Mouse (Mus musculus) activated CD4-positive, CD25-positive, alpha-beta regulatory T cell, adult 4 months (primary cell): ENCODE measurements around the gene 4932438H23Rik. TPM values are rescaled to one million over a fixed set of nuclear protein-coding genes. Genes with fewer than 3 reads are reported as not detected.

Experiments
- ATAC-seq: one replicate; pipeline ENCODE4 v1.8.0; 2017
- polyA plus RNA-seq, 2 experiments: library from polyadenylated mRNA; unstranded; fragments of 100-300 nt; shearing (Covaris generic); gene quantifications; one replicate each; pipeline ENCODE4 v1.2.1; 2017

The 4932438H23Rik gene
- polyA plus RNA-seq, 2 experiments from 2014 or later = 0.22 to 1.0 TPM

GRCm38 (mm10) chr16:91004915-91005538 lies 89.9 kb downstream of the 4932438H23Rik start:
- ATAC-seq = no peak

Other genes starting within 250 kb of the 4932438H23Rik start
- gene Cfap298, start 160.0 kb downstream of the 4932438H23Rik start, polyA plus RNA-seq = 10 to 100 TPM; 19.6 to 28.3 TPM
- gene Synj1, start 83.8 kb downstream of the 4932438H23Rik start, polyA plus RNA-seq = 10 to 100 TPM; 29.0 to 32.6 TPM
- 10 to 100 TPM; 83.2 to 84.4 TPM for gene Paxbp1, start 50.6 kb downstream of the 4932438H23Rik start, polyA plus RNA-seq
- gene Olig2, start 130.3 kb upstream of the 4932438H23Rik start, polyA plus RNA-seq = not detected
- not detected for gene Olig1, start 174.7 kb upstream of the 4932438H23Rik start, polyA plus RNA-seq